Mouse (Mus musculus): Measurements from ENCODE around the gene Kncn.

Gene Kncn

DNA sequence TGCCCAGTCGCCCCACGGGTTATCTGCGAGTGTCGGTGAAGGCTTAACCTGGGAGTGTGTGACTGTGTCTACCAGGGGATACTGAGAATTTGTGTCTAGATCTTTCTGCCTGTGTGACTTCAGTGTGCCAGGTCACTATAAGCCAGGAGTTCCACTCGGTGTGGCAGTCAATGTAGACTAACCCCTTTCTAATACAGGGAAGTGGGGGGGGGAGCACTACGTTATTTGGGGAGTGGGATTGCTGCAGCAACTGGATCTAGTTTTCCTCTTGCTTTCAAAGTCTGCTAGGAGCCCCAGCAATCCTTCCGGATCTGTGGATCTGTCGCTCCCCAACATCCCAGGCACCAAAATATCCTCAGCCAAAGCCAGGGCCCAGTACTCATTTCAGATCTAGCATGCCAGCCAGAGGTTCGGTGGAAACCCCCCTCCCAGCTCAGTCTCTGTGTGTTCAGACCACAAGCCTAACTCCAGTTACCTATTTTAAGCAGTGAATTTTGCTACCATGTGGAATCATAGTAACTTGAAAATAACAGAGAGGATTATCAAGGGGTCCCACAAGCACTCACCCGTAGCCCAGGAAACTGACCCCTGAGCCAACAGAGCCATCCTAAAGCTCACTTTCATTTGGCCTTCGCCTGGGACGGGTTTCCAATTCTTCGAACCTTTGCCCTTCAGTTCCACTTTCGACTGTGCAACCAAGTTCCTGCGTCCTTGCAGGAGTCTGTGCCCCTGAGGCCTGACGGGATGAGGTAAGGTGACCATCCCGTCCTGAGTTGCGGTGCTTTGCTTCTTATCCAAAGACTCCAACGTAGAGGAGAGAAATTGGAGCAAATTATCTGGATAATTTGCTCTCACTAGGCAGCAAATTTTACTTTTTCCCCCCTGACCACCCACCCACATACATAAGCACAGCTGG lies 53.1 kb downstream of the Kncn start:
- no peak for DNase-seq (ENCODE audit: low spot score in 2 of 2)

DNA sequence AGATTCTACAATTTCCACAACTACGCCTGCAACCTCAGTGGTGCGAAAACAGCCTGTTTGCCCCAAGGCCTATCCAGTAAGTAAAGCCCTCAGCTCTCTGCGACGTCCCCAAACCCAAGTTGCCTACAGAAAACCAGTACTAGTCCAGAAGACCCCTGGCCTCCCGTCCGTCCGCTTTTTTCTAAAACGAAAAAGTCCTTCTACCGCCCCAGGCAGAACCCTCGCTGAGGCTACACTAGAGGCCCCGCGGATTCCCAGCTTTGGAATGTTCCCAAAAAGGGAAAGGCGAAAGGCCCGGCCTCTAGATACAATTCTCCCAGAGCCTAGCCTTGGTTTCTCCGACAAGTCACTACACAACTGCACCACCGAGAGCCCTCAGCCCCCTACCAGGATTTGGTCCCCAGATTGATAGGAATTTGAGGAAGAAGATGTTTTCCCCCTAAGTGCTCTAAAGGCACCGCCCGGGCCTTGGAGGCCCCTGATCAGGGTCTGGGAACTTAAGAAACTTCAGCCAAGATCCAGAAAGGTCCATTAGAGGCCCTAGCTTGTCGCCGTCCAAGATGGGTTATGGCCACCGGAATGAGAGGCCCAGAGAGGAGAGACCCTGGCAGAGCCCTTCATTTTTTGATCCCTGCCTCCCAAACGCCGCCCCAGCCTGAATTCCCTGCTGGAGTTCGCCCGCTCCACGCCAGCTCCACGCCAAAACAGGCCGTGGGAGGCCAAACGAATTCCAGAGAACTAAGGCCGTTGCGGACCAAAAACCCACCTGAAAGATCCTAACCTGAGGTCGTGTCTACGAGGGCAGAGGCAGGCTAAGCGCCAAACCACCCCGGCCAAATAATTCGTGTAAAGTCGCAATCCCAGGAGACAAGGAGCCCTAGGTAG lies 54.3 kb downstream of the Kncn start:
- DNase-seq (ENCODE audit: low spot score in 2 of 2), result peak; percentile 32 to 44
